Mouse (Mus musculus) neural tube, embryonic 15.5 days (tissue): ENCODE data around the gene Il17rd. TPM values are rescaled to one million over a fixed set of nuclear protein-coding genes. Genes with fewer than 3 reads are reported as not detected.
A peak's percentile ranks its signal among the peaks of the same experiment; 100 is the strongest.

Experiments
- ATAC-seq: fragments of 200-750 bp; cut with Nextera tagmentation; 2 replicates; pipeline ENCODE4 v1.8.0; 2017; ENCODE audit warnings: mild to moderate bottlenecking, moderate TSS enrichment, moderate library complexity; ENCODE audit not compliant: low FRiP score
- H3K27ac ChIP-seq: fragments of 300-500 bp; sonication (generic); replicated peaks from 2 replicates; pipeline ENCODE4 v1.5.1; 2015; ENCODE audit warnings: mild to moderate bottlenecking, inconsistent platforms
- H3K27me3 ChIP-seq: fragments of 300-500 bp; sonication (generic); replicated peaks from 2 replicates; pipeline ENCODE4 v1.6.1; 2015; ENCODE audit warnings: inconsistent platforms
- H3K36me3 ChIP-seq: fragments of 300-500 bp; sonication (generic); 2 replicates; pipeline ENCODE4 v1.6.1; 2015; ENCODE audit warnings: inconsistent platforms
- H3K4me1 ChIP-seq: fragments of 300-500 bp; sonication (generic); 2 replicates; pipeline ENCODE4 v1.6.1; 2015; ENCODE audit warnings: inconsistent platforms
- H3K4me2 ChIP-seq: fragments of 300-500 bp; sonication (generic); 2 replicates; pipeline ENCODE4 v1.6.1; 2015; ENCODE audit warnings: inconsistent platforms, mild to moderate bottlenecking, moderate library complexity
- H3K4me3 ChIP-seq: fragments of 300-500 bp; sonication (generic); replicated peaks from 2 replicates; pipeline ENCODE4 v1.5.1; 2015; ENCODE audit warnings: mild to moderate bottlenecking, inconsistent platforms
- H3K9ac ChIP-seq: fragments of 300-500 bp; sonication (generic); replicated peaks from 2 replicates; pipeline ENCODE4 v1.6.1; 2015; ENCODE audit warnings: mild to moderate bottlenecking, inconsistent platforms
- H3K9me3 ChIP-seq: fragments of 300-500 bp; sonication (generic); replicated peaks from 2 replicates; pipeline ENCODE4 v1.6.1; 2016; ENCODE audit warnings: inconsistent platforms
- WGBS: fragments of 180-500 bp; shearing (Covaris S2); methylation state at CpG from one replicate; pipeline ENCODE4 v1.1.7; 2015; ENCODE audit warnings: mixed read lengths; 5-methylcytosine and 5-hydroxymethylcytosine counted together
- polyA plus RNA-seq: library from polyadenylated mRNA; unstranded; fragments of >200 nt; fragmentation: Nextera tagmentation; extraction: Ambion mirVana; gene quantifications from 2 replicates; pipeline ENCODE4 v1.2.1, GENCODE M21; 2015

Il17rd gene
- polyA plus RNA-seq, 1 experiment from 2014 or later = 2.0 TPM

- 49% methylated on average over 7 of the region's 7 CpGs for WGBS
- Histone ChIP-seq H3K9ac (no peak overlapping the region), H3K4me2 (no peak overlapping the region), H3K9me3 (no peaks in the 10 kb centered on the region), H3K27me3 (no peaks in the 10 kb centered on the region), H3K27ac (no peak overlapping the region), H3K36me3 (no peaks in the 10 kb centered on the region), H3K4me1 (peaks cover 18% of the 10 kb centered on the region), H3K4me3 (no peak overlapping the region)
- ATAC-seq = no peak
Observed at GRCm38 (mm10) chr14:27101735-27102134, 63.0 kb downstream of the Il17rd start.

- no peak overlapping the region for H3K9ac ChIP-seq
Observed at GRCm38 (mm10) chr14:27102720-27103119, 64.0 kb downstream of the Il17rd start.

GRCm38 (mm10) chr14:27105731-27106457 is 67.2 kb downstream of the Il17rd start:
- Histone ChIP-seq H3K27ac (no peak overlapping the region), H3K9ac (no peak overlapping the region), H3K9me3 (no peaks in the 10 kb centered on the region), H3K4me3 (no peak overlapping the region), H3K4me2 (no peak overlapping the region), H3K4me1 (peaks cover 18% of the 10 kb centered on the region), H3K27me3 (no peaks in the 10 kb centered on the region), H3K36me3 (no peaks in the 10 kb centered on the region)
- WGBS = 58% methylated on average over 12 of the region's 12 CpGs
- ATAC-seq = no peak

More at GRCm38 (mm10) chr14:27102720-27103119, 64.0 kb downstream of the Il17rd start:
- H3K9me3 ChIP-seq = no peaks in the 10 kb centered on the region
- no peak for ATAC-seq
- H3K36me3 ChIP-seq = no peaks in the 10 kb centered on the region
- H3K27me3 ChIP-seq = no peaks in the 10 kb centered on the region
- H3K27ac ChIP-seq = peak overlapping the region; percentile 52
- WGBS = 54% methylated on average over 6 of the region's 6 CpGs
- H3K4me1 ChIP-seq = peaks cover 18% of the 10 kb centered on the region
- no peak overlapping the region for H3K4me2 ChIP-seq
- no peak overlapping the region for H3K4me3 ChIP-seq

GRCm38 (mm10) chr14:27108748-27109504 is 70.2 kb downstream of the Il17rd start:
- Histone ChIP-seq H3K4me1 (peaks cover 3% of the 10 kb centered on the region; the same call in 1 of the 2 replicates), H3K9me3 (no peaks in the 10 kb centered on the region), H3K36me3 (no peaks in the 10 kb centered on the region), H3K4me2 (no peak overlapping the region), H3K4me3 (no peak overlapping the region), H3K9ac (no peak overlapping the region), H3K27me3 (peaks cover 11% of the 10 kb centered on the region), H3K27ac (no peak overlapping the region)
- WGBS = 77% methylated on average over 6 of the region's 6 CpGs
- ATAC-seq = no peak

GRCm38 (mm10) chr14:27114362-27115274 is 75.9 kb downstream of the Il17rd start, which contains the start of gene Arhgef3:
Arhgef3 (plus strand) TSS chr14:27114899.
- ATAC-seq = peak; percentile 82
- peak within 1 kb of the TSS; percentile 52 for H3K4me3 ChIP-seq
- peak within 1 kb of the TSS; percentile 100 for H3K4me2 ChIP-seq
- peak within 1 kb of the TSS; percentile 49 for H3K9ac ChIP-seq
- 1% methylated on average over 56 of the region's 58 CpGs for WGBS
- no peak within 1 kb of the TSS for H3K27ac ChIP-seq
- H3K9me3 ChIP-seq = no peaks in the 10 kb centered on the region
- peaks cover 14% of the 10 kb centered on the region for H3K4me1 ChIP-seq
- H3K27me3 ChIP-seq = peaks cover 40% of the 10 kb centered on the region
- no peaks in the 10 kb centered on the region for H3K36me3 ChIP-seq

- Histone ChIP-seq H3K36me3 (no peaks in the 10 kb centered on the region), H3K9me3 (no peaks in the 10 kb centered on the region), H3K27ac (no peak overlapping the region), H3K4me1 (peaks cover 14% of the 10 kb centered on the region), H3K4me3 (peak overlapping the region; percentile 52), H3K9ac (peak overlapping the region; percentile 49; the same call in 1 of the 2 replicates), H3K27me3 (peaks cover 40% of the 10 kb centered on the region), H3K4me2 (peak overlapping the region; percentile 100)
- WGBS = 17% methylated on average over 11 of the region's 11 CpGs
- ATAC-seq = no peak
Observed at GRCm38 (mm10) chr14:27115275-27115660, 76.5 kb downstream of the Il17rd start.

GRCm38 (mm10) chr14:27115991-27116390 is 77.2 kb downstream of the Il17rd start:
- Histone ChIP-seq H3K4me2 (peak overlapping the region; percentile 100; the same call in 1 of the 2 replicates), H3K4me1 (peaks cover 14% of the 10 kb centered on the region), H3K27me3 (peaks cover 40% of the 10 kb centered on the region), H3K9ac (no peak overlapping the region), H3K9me3 (no peaks in the 10 kb centered on the region), H3K4me3 (0 out of 2 replicates have a peak overlapping the region, but pooled peaks have one; percentile 52), H3K36me3 (no peaks in the 10 kb centered on the region), H3K27ac (no peak overlapping the region)
- no peak for ATAC-seq
- 72% methylated on average over 6 of the region's 6 CpGs for whole genome bisulfite sequencing

- no peak overlapping the region for H3K27ac ChIP-seq
- H3K9me3 ChIP-seq = no peaks in the 10 kb centered on the region
- no peak overlapping the region for H3K4me3 ChIP-seq
- peaks cover 14% of the 10 kb centered on the region for H3K4me1 ChIP-seq
- H3K4me2 ChIP-seq = no peak overlapping the region
- H3K36me3 ChIP-seq = no peaks in the 10 kb centered on the region
- 81% methylated on average over 4 of the region's 4 CpGs for WGBS
- H3K27me3 ChIP-seq = peaks cover 40% of the 10 kb centered on the region
- no peak for ATAC-seq
- no peak overlapping the region for H3K9ac ChIP-seq
Observed at GRCm38 (mm10) chr14:27116577-27117165, 77.9 kb downstream of the Il17rd start.

- Histone ChIP-seq H3K4me1 (peaks cover 14% of the 10 kb centered on the region), H3K27me3 (peaks cover 32% of the 10 kb centered on the region), H3K4me3 (no peak overlapping the region), H3K4me2 (no peak overlapping the region), H3K9ac (no peak overlapping the region), H3K36me3 (no peaks in the 10 kb centered on the region), H3K27ac (no peak overlapping the region), H3K9me3 (no peaks in the 10 kb centered on the region)
- 77% methylated on average over 5 of the region's 5 CpGs for WGBS
- no peak for ATAC-seq
Observed at GRCm38 (mm10) chr14:27118546-27118945, 79.8 kb downstream of the Il17rd start.

- Histone ChIP-seq H3K27ac (no peak overlapping the region), H3K4me3 (no peak overlapping the region), H3K9ac (no peak overlapping the region), H3K9me3 (no peaks in the 10 kb centered on the region), H3K36me3 (no peaks in the 10 kb centered on the region), H3K27me3 (peaks cover 3% of the 10 kb centered on the region), H3K4me1 (no peaks in the 10 kb centered on the region), H3K4me2 (no peak overlapping the region)
- 77% methylated on average over 3 of the region's 3 CpGs for WGBS
- no peak for ATAC-seq
Observed at GRCm38 (mm10) chr14:27122646-27123045, 83.9 kb downstream of the Il17rd start.

GRCm38 (mm10) chr14:27123543-27123942 is 84.8 kb downstream of the Il17rd start:
- 58% methylated on average over 8 of the region's 8 CpGs for WGBS
- Histone ChIP-seq H3K9me3 (no peaks in the 10 kb centered on the region), H3K9ac (no peak overlapping the region), H3K36me3 (no peaks in the 10 kb centered on the region), H3K27me3 (no peaks in the 10 kb centered on the region; the same call in 1 of the 2 replicates), H3K4me3 (no peak overlapping the region), H3K4me1 (no peaks in the 10 kb centered on the region), H3K27ac (no peak overlapping the region), H3K4me2 (no peak overlapping the region)
- no peak for ATAC-seq
